Mouse (Mus musculus) kidney, adult 18-20 months (tissue): Measurements from ENCODE around the gene Btbd2.
"Not testable (repeated sequence)": the region's sequence is repeated elsewhere in the genome, so short reads cannot be mapped to it uniquely, and the experiment has no call there.

ENCODE experiments used
- DNase-seq: peaks from one replicate; pipeline ENCODE4 v3.0.0; 2021

Gene Btbd2

GRCm38 (mm10) chr10:80625764-80626163, 31.1 kb downstream of the Btbd2 start:
- DNase-seq: no peak

- DNase-seq: peak; percentile 69
Observed at GRCm38 (mm10) chr10:80623457-80624191, 33.2 kb downstream of the Btbd2 start.

GRCm38 (mm10) chr10:80622661-80623456, 34.0 kb downstream of the Btbd2 start, which contains the start of gene Csnk1g2:
Gene Csnk1g2 (plus strand): TSS chr10:80622838.
- DNase-seq: no peak

- peak; percentile 99 for DNase-seq
Observed at GRCm38 (mm10) chr10:80621940-80622660, 34.8 kb downstream of the Btbd2 start.

GRCm38 (mm10) chr10:80621690-80621939, 35.3 kb downstream of the Btbd2 start:
- DNase-seq: no peak

- DNase-seq: no peak
Observed at GRCm38 (mm10) chr10:80620796-80621689, 35.8 kb downstream of the Btbd2 start.

- no peak for DNase-seq
Observed at GRCm38 (mm10) chr10:80620365-80620764, 36.5 kb downstream of the Btbd2 start.

- no peak for DNase-seq
Observed at GRCm38 (mm10) chr10:80619465-80620244, 37.2 kb downstream of the Btbd2 start.

- peak; percentile 44 for DNase-seq
Observed at GRCm38 (mm10) chr10:80618181-80618580, 38.7 kb downstream of the Btbd2 start.

GRCm38 (mm10) chr10:80614351-80614750, 42.5 kb downstream of the Btbd2 start:
- no peak for DNase-seq

GRCm38 (mm10) chr10:80613821-80614220, 43.0 kb downstream of the Btbd2 start:
- no peak for DNase-seq

GRCm38 (mm10) chr10:80611905-80612304, 45.0 kb downstream of the Btbd2 start:
- no peak for DNase-seq

GRCm38 (mm10) chr10:80611024-80611423, 45.8 kb downstream of the Btbd2 start:
- DNase-seq: peak; percentile 64

- no peak for DNase-seq
Observed at GRCm38 (mm10) chr10:80610116-80610785, 46.6 kb downstream of the Btbd2 start.

GRCm38 (mm10) chr10:80609269-80609924, 47.5 kb downstream of the Btbd2 start:
- no peak for DNase-seq

- no peak for DNase-seq
Observed at GRCm38 (mm10) chr10:80608435-80608834, 48.4 kb downstream of the Btbd2 start.

- no peak for DNase-seq
Observed at GRCm38 (mm10) chr10:80606737-80607350, 50.0 kb downstream of the Btbd2 start.

- no peak for DNase-seq
Observed at GRCm38 (mm10) chr10:80606306-80606705, 50.6 kb downstream of the Btbd2 start.

- not testable (repeated sequence) for DNase-seq
Observed at GRCm38 (mm10) chr10:80605721-80606120, 51.1 kb downstream of the Btbd2 start, which contains the start of gene Gm49322. Gene Gm49322 (plus strand): TSS chr10:80606021.

GRCm38 (mm10) chr10:80604988-80605387, 51.9 kb downstream of the Btbd2 start:
- DNase-seq: no peak
